Mouse (Mus musculus) megakaryocyte progenitor cell, adult 5-6 weeks (primary cell): ENCODE data around the gene 4921504E06Rik. TPM values are rescaled to one million over a fixed set of nuclear protein-coding genes. Genes with fewer than 3 reads are reported as not detected.

Experiments used
- ATAC-seq: replicated peaks from 2 replicates; pipeline ENCODE4 v1.8.0; 2016; ENCODE audit warnings: mild to moderate bottlenecking, moderate TSS enrichment, inconsistent platforms; ENCODE audit not compliant: poor library complexity
- total RNA-seq, 2 experiments: library from RNA; stranded (forward) in 1 of 2; stranded (reverse) in 1 of 2; fragments of 157-497, 149-512 nt in 1 of 2; fragments of 200-1000 nt in 1 of 2; gene quantifications; 2 replicates each; pipeline versions ENCODE4 v1.2.3 to v1.2.4; 2015 to 2017

4921504E06Rik gene
- total RNA-seq, 2 experiments from 2014 or later: not detected

GRCm38 (mm10) chr2:19511032-19511431, 42.7 kb downstream of the 4921504E06Rik start:
- ATAC-seq: no peak

GRCm38 (mm10) chr2:19505744-19506143, 48.0 kb downstream of the 4921504E06Rik start:
- ATAC-seq: peak; percentile 50; the same call in 1 of the 2 replicates

- ATAC-seq: no peak
Measured at GRCm38 (mm10) chr2:19490262-19490661, 63.5 kb downstream of the 4921504E06Rik start.

- ATAC-seq: no peak
Measured at GRCm38 (mm10) chr2:19461940-19462339, 91.8 kb downstream of the 4921504E06Rik start.

- ATAC-seq: no peak
Measured at GRCm38 (mm10) chr2:19458785-19459184, 94.9 kb downstream of the 4921504E06Rik start.

GRCm38 (mm10) chr2:19455857-19456482, 97.7 kb downstream of the 4921504E06Rik start:
- ATAC-seq: no peak

- no peak for ATAC-seq
Measured at GRCm38 (mm10) chr2:19455228-19455627, 98.5 kb downstream of the 4921504E06Rik start.

- no peak for ATAC-seq
Measured at GRCm38 (mm10) chr2:19452531-19453055, 101.1 kb downstream of the 4921504E06Rik start.

- ATAC-seq: no peak
Measured at GRCm38 (mm10) chr2:19449308-19449707, 104.4 kb downstream of the 4921504E06Rik start.

GRCm38 (mm10) chr2:19448042-19448700, 105.5 kb downstream of the 4921504E06Rik start:
- ATAC-seq: peak; percentile 41

- no peak for ATAC-seq
Measured at GRCm38 (mm10) chr2:19446746-19447145, 107.0 kb downstream of the 4921504E06Rik start.

GRCm38 (mm10) chr2:19445871-19446501, 107.7 kb downstream of the 4921504E06Rik start:
- no peak for ATAC-seq

GRCm38 (mm10) chr2:19444931-19445831, 108.5 kb downstream of the 4921504E06Rik start, which contains the start of gene Ptf1a:
Gene Ptf1a (plus strand): TSS chr2:19445663.
- ATAC-seq: 0 out of 2 replicates have a peak, but pooled peaks have one; percentile 16

GRCm38 (mm10) chr2:19444346-19444745, 109.4 kb downstream of the 4921504E06Rik start:
- no peak for ATAC-seq

GRCm38 (mm10) chr2:19431614-19432323, 121.9 kb downstream of the 4921504E06Rik start:
- no peak for ATAC-seq

- ATAC-seq: 0 out of 2 replicates have a peak, but pooled peaks have one; percentile 34
Measured at GRCm38 (mm10) chr2:19431186-19431585, 122.5 kb downstream of the 4921504E06Rik start.

- ATAC-seq: no peak
Measured at GRCm38 (mm10) chr2:19430746-19431145, 123.0 kb downstream of the 4921504E06Rik start.

- ATAC-seq: no peak
Measured at GRCm38 (mm10) chr2:19429691-19430690, 123.7 kb downstream of the 4921504E06Rik start.

- ATAC-seq: peak; percentile 90
Measured at GRCm38 (mm10) chr2:19429031-19429430, 124.7 kb downstream of the 4921504E06Rik start.
